Comparison of ENCODE assay signal across 1 mouse cellular context in the genomic region with DNA sequence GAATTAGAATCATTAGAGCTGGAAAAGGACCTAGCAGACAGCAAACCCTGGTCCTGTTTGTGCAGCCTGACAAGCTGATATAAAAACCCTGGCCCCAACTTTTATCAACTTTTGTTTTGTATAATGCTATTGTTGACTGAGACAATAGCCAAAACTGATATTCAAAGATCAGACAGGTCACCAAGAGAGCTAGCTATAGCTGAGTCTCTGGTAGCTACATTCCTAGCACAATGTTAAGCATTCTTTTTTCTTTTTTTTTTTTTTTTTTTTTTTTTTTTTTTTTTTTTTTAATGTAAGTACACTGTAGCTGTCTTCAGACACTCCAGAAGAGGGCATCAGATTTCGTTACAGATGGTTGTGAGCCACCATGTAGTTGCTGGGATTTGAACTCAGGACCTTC.
TF ChIP-seq lines count a peak whose summit lies in the region.

No protein-coding gene starts in this region.

TF ChIP-seq in CH12.LX, 34 proteins besides CTCF, POLR2A, EP300 and RAD21 (continued from another document):
- TF ChIP-seq POLR2AphosphoS2 (IDR thresholded peaks at IDR 0.05; ENCODE audit: low read depth, low read length) = 0 out of 2 replicates have a peak, but pooled peaks have one; percentile 38
TF ChIP-seq in CH12.LX: peak in this region for 2; not testable (repeated sequence) for 32.
